Mouse (Mus musculus): ENCODE results near the gene Mall. TPM values are rescaled to one million over a fixed set of nuclear protein-coding genes. Genes with fewer than 3 reads are reported as not detected.
A peak's percentile ranks its signal among the peaks of the same experiment; 100 is the strongest.

Gene Mall
- polyA plus RNA-seq, 1 experiment from 2014 or later = 7.5 TPM

- Histone ChIP-seq H3K27ac (ENCODE audit: low read depth) (peak overlapping the region; percentile 54), H3K36me3 (ENCODE audit: control insufficient read depth, insufficient read depth, low read length) (no peaks in the 10 kb centered on the region), H3K9me3 (ENCODE audit: control insufficient read depth, low read length) (no peaks in the 10 kb centered on the region), H3K9ac (ENCODE audit: low read length) (no peak overlapping the region), H3K4me2 (ENCODE audit: low read length) (no peak overlapping the region), H3K4me3 (ENCODE audit: low read depth, low read length) (no peak overlapping the region), H3K27me3 (replicated peaks; ENCODE audit: control insufficient read depth, insufficient read depth, low read length) (no peaks in the 10 kb centered on the region), H3K4me1 (replicated peaks; ENCODE audit: control insufficient read depth, insufficient read depth, low read length) (peaks cover 13% of the 10 kb centered on the region; the same call in 1 of the 2 replicates)
- peak; percentile 71 for DNase-seq (ENCODE audit: low spot score)
- ATAC-seq (replicated peaks; ENCODE audit: low FRiP score, low TSS enrichment, low read depth) = peak; percentile 84
- 32% methylated on average over 7 of the region's 7 CpGs for WGBS
Measured at GRCm38 (mm10) chr2:127722176-127722892, 7.4 kb downstream of the Mall start.

- Histone ChIP-seq H3K27ac (ENCODE audit: low read depth) (no peak overlapping the region), H3K9me3 (ENCODE audit: control insufficient read depth, low read length) (no peaks in the 10 kb centered on the region), H3K4me2 (ENCODE audit: low read length) (no peak overlapping the region)
Measured at GRCm38 (mm10) chr2:127718839-127719468, 10.8 kb downstream of the Mall start.

GRCm38 (mm10) chr2:127714726-127715125, 15.0 kb downstream of the Mall start:
- Histone ChIP-seq H3K4me3 (ENCODE audit: low read depth, low read length) (no peak overlapping the region), H3K9me3 (ENCODE audit: control insufficient read depth, low read length) (no peaks in the 10 kb centered on the region), H3K9ac (ENCODE audit: low read length) (no peak overlapping the region), H3K27ac (ENCODE audit: low read depth) (no peak overlapping the region), H3K36me3 (ENCODE audit: control insufficient read depth, insufficient read depth, low read length) (no peaks in the 10 kb centered on the region), H3K27me3 (replicated peaks; ENCODE audit: control insufficient read depth, insufficient read depth, low read length) (no peaks in the 10 kb centered on the region), H3K4me1 (replicated peaks; ENCODE audit: control insufficient read depth, insufficient read depth, low read length) (0 out of 2 replicates have a peak, but pooled peaks cover 4% of the 10 kb centered on the region), H3K4me2 (ENCODE audit: low read length) (no peak overlapping the region)
- WGBS = 29% methylated on average over 3 of the region's 3 CpGs
- DNase-seq (ENCODE audit: low spot score) = no peak
- ATAC-seq (replicated peaks; ENCODE audit: low FRiP score, low TSS enrichment, low read depth) = no peak

More at GRCm38 (mm10) chr2:127718839-127719468, 10.8 kb downstream of the Mall start:
- H3K9ac ChIP-seq (ENCODE audit: low read length) = no peak overlapping the region
- H3K4me1 ChIP-seq (replicated peaks; ENCODE audit: control insufficient read depth, insufficient read depth, low read length) = peaks cover 17% of the 10 kb centered on the region; the same call in 1 of the 2 replicates
- 69% methylated on average over 8 of the region's 8 CpGs for WGBS
- H3K27me3 ChIP-seq (replicated peaks; ENCODE audit: control insufficient read depth, insufficient read depth, low read length) = no peaks in the 10 kb centered on the region
- DNase-seq (ENCODE audit: low spot score) (no peak), ATAC-seq (replicated peaks; ENCODE audit: low FRiP score, low TSS enrichment, low read depth) (no peak)
- no peak overlapping the region for H3K4me3 ChIP-seq (ENCODE audit: low read depth, low read length)
- H3K36me3 ChIP-seq (ENCODE audit: control insufficient read depth, insufficient read depth, low read length) = no peaks in the 10 kb centered on the region

GRCm38 (mm10) chr2:127708792-127709191, 20.9 kb downstream of the Mall start:
- Histone ChIP-seq H3K9ac (ENCODE audit: low read length) (no peak overlapping the region), H3K27ac (ENCODE audit: low read depth) (no peak overlapping the region), H3K4me3 (ENCODE audit: low read depth, low read length) (no peak overlapping the region), H3K4me1 (replicated peaks; ENCODE audit: control insufficient read depth, insufficient read depth, low read length) (no peaks in the 10 kb centered on the region), H3K27me3 (replicated peaks; ENCODE audit: control insufficient read depth, insufficient read depth, low read length) (no peaks in the 10 kb centered on the region), H3K36me3 (ENCODE audit: control insufficient read depth, insufficient read depth, low read length) (no peaks in the 10 kb centered on the region), H3K4me2 (ENCODE audit: low read length) (no peak overlapping the region), H3K9me3 (ENCODE audit: control insufficient read depth, low read length) (no peaks in the 10 kb centered on the region)
- no peak for ATAC-seq (replicated peaks; ENCODE audit: low FRiP score, low TSS enrichment, low read depth)
- 79% methylated on average over 3 of the region's 3 CpGs for WGBS
- DNase-seq (ENCODE audit: low spot score) = no peak

- Histone ChIP-seq H3K4me3 (ENCODE audit: low read depth, low read length) (no peak overlapping the region), H3K27ac (ENCODE audit: low read depth) (no peak overlapping the region), H3K36me3 (ENCODE audit: control insufficient read depth, insufficient read depth, low read length) (no peaks in the 10 kb centered on the region)
Measured at GRCm38 (mm10) chr2:127708060-127708459, 21.7 kb downstream of the Mall start.

GRCm38 (mm10) chr2:127705267-127705666, 24.5 kb downstream of the Mall start:
- Histone ChIP-seq H3K9ac (ENCODE audit: low read length) (no peak overlapping the region), H3K4me2 (ENCODE audit: low read length) (no peak overlapping the region), H3K9me3 (ENCODE audit: control insufficient read depth, low read length) (no peaks in the 10 kb centered on the region), H3K27ac (ENCODE audit: low read depth) (no peak overlapping the region), H3K4me1 (replicated peaks; ENCODE audit: control insufficient read depth, insufficient read depth, low read length) (no peaks in the 10 kb centered on the region), H3K4me3 (ENCODE audit: low read depth, low read length) (no peak overlapping the region), H3K27me3 (replicated peaks; ENCODE audit: control insufficient read depth, insufficient read depth, low read length) (no peaks in the 10 kb centered on the region), H3K36me3 (ENCODE audit: control insufficient read depth, insufficient read depth, low read length) (no peaks in the 10 kb centered on the region)
- ATAC-seq (replicated peaks; ENCODE audit: low FRiP score, low TSS enrichment, low read depth) (no peak), DNase-seq (ENCODE audit: low spot score) (no peak)
- 89% methylated on average over 6 of the region's 6 CpGs for WGBS

More at GRCm38 (mm10) chr2:127708060-127708459, 21.7 kb downstream of the Mall start:
- Histone ChIP-seq H3K27me3 (replicated peaks; ENCODE audit: control insufficient read depth, insufficient read depth, low read length) (no peaks in the 10 kb centered on the region), H3K9me3 (ENCODE audit: control insufficient read depth, low read length) (no peaks in the 10 kb centered on the region), H3K4me1 (replicated peaks; ENCODE audit: control insufficient read depth, insufficient read depth, low read length) (no peaks in the 10 kb centered on the region), H3K4me2 (ENCODE audit: low read length) (no peak overlapping the region), H3K9ac (ENCODE audit: low read length) (no peak overlapping the region)
- WGBS = 32% methylated on average over 3 of the region's 3 CpGs
- ATAC-seq (replicated peaks; ENCODE audit: low FRiP score, low TSS enrichment, low read depth) (no peak), DNase-seq (ENCODE audit: low spot score) (no peak)

GRCm38 (mm10) chr2:127689239-127689638, 40.5 kb downstream of the Mall start:
- H3K36me3 ChIP-seq (ENCODE audit: control insufficient read depth, insufficient read depth, low read length) = no peaks in the 10 kb centered on the region
- H3K4me2 ChIP-seq (ENCODE audit: low read length) = no peak overlapping the region
- H3K27ac ChIP-seq (ENCODE audit: low read depth) = no peak overlapping the region
- H3K4me1 ChIP-seq (replicated peaks; ENCODE audit: control insufficient read depth, insufficient read depth, low read length) = no peaks in the 10 kb centered on the region
- H3K4me3 ChIP-seq (ENCODE audit: low read depth, low read length) = no peak overlapping the region
- H3K27me3 ChIP-seq (replicated peaks; ENCODE audit: control insufficient read depth, insufficient read depth, low read length) = no peaks in the 10 kb centered on the region; the same call in 1 of the 2 replicates
- WGBS = 76% methylated on average over 4 of the region's 4 CpGs
- ATAC-seq (replicated peaks; ENCODE audit: low FRiP score, low TSS enrichment, low read depth) = no peak
- no peak overlapping the region for H3K9ac ChIP-seq (ENCODE audit: low read length)
- H3K9me3 ChIP-seq (ENCODE audit: control insufficient read depth, low read length) = no peaks in the 10 kb centered on the region
- DNase-seq (ENCODE audit: low spot score) = no peak

- Histone ChIP-seq H3K4me2 (ENCODE audit: low read length) (no peak overlapping the region), H3K36me3 (ENCODE audit: control insufficient read depth, insufficient read depth, low read length) (no peaks in the 10 kb centered on the region), H3K9ac (ENCODE audit: low read length) (no peak overlapping the region), H3K27me3 (replicated peaks; ENCODE audit: control insufficient read depth, insufficient read depth, low read length) (no peaks in the 10 kb centered on the region; the same call in 1 of the 2 replicates), H3K27ac (ENCODE audit: low read depth) (no peak overlapping the region), H3K4me3 (ENCODE audit: low read depth, low read length) (no peak overlapping the region), H3K9me3 (ENCODE audit: control insufficient read depth, low read length) (no peaks in the 10 kb centered on the region), H3K4me1 (replicated peaks; ENCODE audit: control insufficient read depth, insufficient read depth, low read length) (no peaks in the 10 kb centered on the region)
- ATAC-seq (replicated peaks; ENCODE audit: low FRiP score, low TSS enrichment, low read depth) (peak; percentile 83), DNase-seq (ENCODE audit: low spot score) (peak; percentile 76)
- WGBS = 36% methylated on average over 12 of the region's 12 CpGs
Measured at GRCm38 (mm10) chr2:127683687-127684331, 45.9 kb downstream of the Mall start.
